Mouse (Mus musculus) heart, embryonic 16.5 days (tissue): ENCODE results near the gene Atg13. TPM values are rescaled to one million over a fixed set of nuclear protein-coding genes. Genes with fewer than 3 reads are reported as not detected.
A peak's percentile ranks its signal among the peaks of the same experiment; 100 is the strongest.
"Not testable (repeated sequence)": the region's sequence is repeated elsewhere in the genome, so short reads cannot be mapped to it uniquely, and the experiment has no call there.

Experiments
- ATAC-seq: fragments of 200-750 bp; cut with Nextera tagmentation; replicated peaks from 2 replicates; pipeline ENCODE4 v1.8.0; 2017; ENCODE audit warnings: moderate number of reproducible peaks; ENCODE audit not compliant: insufficient read depth, low FRiP score; ENCODE audit errors: extremely low read depth
- H3K27ac ChIP-seq: fragments of 300-500 bp; sonication (generic); 2 replicates; pipeline ENCODE4 v1.5.1; 2014; ENCODE audit warnings: mild to moderate bottlenecking, low read length, control low read depth, moderate library complexity
- H3K27me3 ChIP-seq: fragments of 300-500 bp; sonication (generic); 2 replicates; pipeline ENCODE4 v1.6.1; 2014; ENCODE audit warnings: low read length, mixed read lengths; ENCODE audit not compliant: control insufficient read depth, insufficient read depth
- H3K36me3 ChIP-seq: fragments of 300-500 bp; sonication (generic); 2 replicates; pipeline ENCODE4 v1.6.1; 2014; ENCODE audit not compliant: control insufficient read depth, insufficient read depth
- H3K4me1 ChIP-seq: fragments of 300-500 bp; sonication (generic); 2 replicates; pipeline ENCODE4 v1.6.1; 2014; ENCODE audit warnings: low read length, mixed read lengths; ENCODE audit not compliant: control insufficient read depth, insufficient read depth
- H3K4me2 ChIP-seq: fragments of 300-500 bp; sonication (generic); 2 replicates; pipeline ENCODE4 v1.6.1; 2014; ENCODE audit warnings: low read depth, mild to moderate bottlenecking, control low read depth, low read length
- H3K4me3 ChIP-seq: fragments of 300-500 bp; sonication (generic); 2 replicates; pipeline ENCODE4 v1.5.1; 2014; ENCODE audit warnings: mild to moderate bottlenecking, control low read depth, low read length
- H3K9ac ChIP-seq: fragments of 300-500 bp; sonication (generic); 2 replicates; pipeline ENCODE4 v1.6.1; 2014; ENCODE audit warnings: low read length, control low read depth
- H3K9me3 ChIP-seq: fragments of 300-500 bp; sonication (generic); replicated peaks from 2 replicates; pipeline ENCODE4 v1.6.1; 2016; ENCODE audit warnings: low read length; ENCODE audit not compliant: control insufficient read depth
- WGBS: fragments of 180-500 bp; shearing (Covaris S2); extraction: QIAGEN DNeasy Blood & Tissue Kit; methylation state at CpG from one replicate; pipeline ENCODE4 v1.1.7; 2014; 5-methylcytosine and 5-hydroxymethylcytosine counted together
- polyA plus RNA-seq: library from polyadenylated mRNA; unstranded; fragments of >200 nt; fragmentation: Nextera tagmentation; extraction: Ambion mirVana; gene quantifications from 2 replicates; pipeline ENCODE4 v1.2.1, GENCODE M21; 2015

The Atg13 gene
- polyA plus RNA-seq, 1 experiment from 2014 or later: 26.0 TPM

DNA sequence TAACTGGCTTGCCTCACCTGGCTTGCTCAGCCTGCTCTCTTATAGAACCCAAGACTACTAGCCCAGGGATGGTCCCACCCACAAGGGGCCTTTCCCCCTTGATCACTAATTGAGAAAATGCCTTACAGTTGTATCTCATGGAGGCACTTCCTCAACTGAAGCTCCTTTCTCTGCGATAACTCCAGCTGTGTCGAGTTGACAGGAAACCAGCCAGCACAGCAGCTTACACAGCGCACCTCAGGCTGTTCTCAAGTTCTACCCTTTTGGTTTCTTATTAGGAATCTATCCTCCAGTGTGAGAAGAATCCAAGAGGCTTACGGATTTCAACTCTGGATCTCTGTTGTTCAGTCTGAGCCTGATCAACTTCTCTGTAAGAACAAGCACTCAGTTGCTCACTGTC is 15.1 kb upstream of the Atg13 start:
- H3K4me1 ChIP-seq, H3K4me3 ChIP-seq, H3K27ac ChIP-seq, H3K9me3 ChIP-seq, ATAC-seq, H3K4me2 ChIP-seq, H3K36me3 ChIP-seq, H3K27me3 ChIP-seq, H3K9ac ChIP-seq: not testable (repeated sequence)
- WGBS: 42% methylated on average over 4 of the region's 4 CpGs

DNA sequence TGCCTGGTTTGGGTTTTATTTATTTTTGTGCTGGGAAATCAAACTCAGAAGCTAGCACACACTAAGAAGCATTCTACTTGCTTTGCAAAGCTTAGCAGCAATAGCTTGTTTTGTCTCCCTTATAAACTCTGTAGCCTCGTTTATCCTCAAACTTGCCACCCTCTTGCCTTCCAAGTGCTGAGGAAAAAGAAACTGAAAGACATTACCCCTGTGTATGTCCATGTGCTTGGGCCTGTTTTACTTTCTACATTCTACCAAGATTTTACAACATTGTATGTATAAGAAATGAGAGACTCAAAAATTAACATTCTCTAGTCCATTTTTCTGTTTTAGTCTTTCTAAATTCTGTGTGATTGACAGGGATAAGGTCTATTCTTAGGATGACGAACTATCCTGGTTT is 14.3 kb upstream of the Atg13 start:
- Histone ChIP-seq H3K4me1 (no peaks in the 10 kb centered on the region), H3K27me3 (no peaks in the 10 kb centered on the region), H3K4me2 (no peak overlapping the region), H3K9me3 (no peaks in the 10 kb centered on the region), H3K4me3 (no peak overlapping the region), H3K36me3 (no peaks in the 10 kb centered on the region), H3K9ac (no peak overlapping the region), H3K27ac (no peak overlapping the region; the same call in 1 of the 2 replicates)
- ATAC-seq: no peak
- WGBS: 44% methylated on average over 2 of the region's 2 CpGs

DNA sequence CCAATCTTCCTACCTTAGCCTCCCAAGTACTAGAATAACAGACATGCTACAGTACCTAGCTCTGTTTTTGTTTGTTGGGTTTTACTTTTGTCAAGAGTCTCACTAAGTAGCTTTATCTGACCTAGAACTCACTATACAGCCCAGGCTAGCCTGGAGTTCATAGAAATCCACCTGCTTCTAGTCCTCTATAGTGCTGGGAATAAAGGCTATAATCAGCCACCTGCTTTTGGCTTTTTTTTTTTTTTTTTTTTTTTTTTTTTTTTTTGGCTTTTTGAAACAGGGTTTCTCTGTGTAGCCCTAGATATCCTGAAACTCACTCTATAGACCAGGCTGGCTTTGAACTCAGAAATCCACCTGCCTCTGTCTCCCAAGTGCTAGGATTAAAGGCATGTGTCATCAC is 13.6 kb upstream of the Atg13 start:
- Histone ChIP-seq H3K4me1 (no peaks in the 10 kb centered on the region), H3K9me3 (no peaks in the 10 kb centered on the region), H3K27me3 (no peaks in the 10 kb centered on the region), H3K4me2 (no peak overlapping the region), H3K4me3 (no peak overlapping the region), H3K9ac (no peak overlapping the region), H3K27ac (no peak overlapping the region), H3K36me3 (no peaks in the 10 kb centered on the region)
- no peak for ATAC-seq

- Histone ChIP-seq H3K9me3 (no peaks in the 10 kb centered on the region), H3K27ac (no peak overlapping the region), H3K4me3 (no peak overlapping the region), H3K4me2 (no peak overlapping the region), H3K9ac (no peak overlapping the region), H3K36me3 (peaks cover 3% of the 10 kb centered on the region; the same call in 1 of the 2 replicates), H3K27me3 (no peaks in the 10 kb centered on the region), H3K4me1 (no peaks in the 10 kb centered on the region)
- ATAC-seq: no peak
- 58% methylated on average over 4 of the region's 4 CpGs for WGBS
Measured at GRCm38 (mm10) chr2:91723382-91723781, 13.0 kb upstream of the Atg13 start.

DNA sequence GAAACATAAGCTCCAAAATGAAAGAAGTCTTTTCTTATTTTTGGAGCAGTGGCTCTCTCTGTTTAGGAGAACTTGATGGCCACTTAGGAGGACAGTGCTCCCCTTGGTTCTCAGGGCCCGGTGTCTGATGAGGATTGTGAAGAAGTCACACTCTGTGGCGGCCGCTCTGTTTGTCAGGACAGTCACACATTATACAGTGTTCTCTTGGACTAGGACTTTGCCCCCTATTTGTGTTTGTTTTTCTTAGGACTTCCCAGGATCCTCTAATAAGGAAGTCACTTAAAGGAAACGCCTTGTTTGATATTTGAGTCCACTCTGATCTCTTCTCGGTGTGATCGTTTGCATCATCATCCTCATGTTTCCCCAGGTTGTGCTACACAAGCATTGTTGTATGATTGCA is 7.9 kb upstream of the Atg13 start:
- Histone ChIP-seq H3K4me3 (no peak overlapping the region), H3K9ac (no peak overlapping the region), H3K27ac (no peak overlapping the region), H3K27me3 (no peaks in the 10 kb centered on the region), H3K36me3 (peaks cover 9% of the 10 kb centered on the region; the same call in 1 of the 2 replicates), H3K9me3 (no peaks in the 10 kb centered on the region), H3K4me2 (no peak overlapping the region), H3K4me1 (no peaks in the 10 kb centered on the region)
- whole genome bisulfite sequencing: 80% methylated on average over 6 of the region's 6 CpGs
- no peak for ATAC-seq

- Histone ChIP-seq H3K27me3 (no peaks in the 10 kb centered on the region), H3K4me2 (no peak overlapping the region), H3K4me3 (no peak overlapping the region), H3K9me3 (no peaks in the 10 kb centered on the region), H3K4me1 (peaks cover 8% of the 10 kb centered on the region; the same call in 1 of the 2 replicates), H3K27ac (no peak overlapping the region), H3K9ac (no peak overlapping the region), H3K36me3 (peaks cover 9% of the 10 kb centered on the region; the same call in 1 of the 2 replicates)
- no peak for ATAC-seq
- WGBS: 88% methylated on average over 1 of the region's 1 CpGs
Measured at GRCm38 (mm10) chr2:91714921-91715320, 4.5 kb upstream of the Atg13 start.

DNA sequence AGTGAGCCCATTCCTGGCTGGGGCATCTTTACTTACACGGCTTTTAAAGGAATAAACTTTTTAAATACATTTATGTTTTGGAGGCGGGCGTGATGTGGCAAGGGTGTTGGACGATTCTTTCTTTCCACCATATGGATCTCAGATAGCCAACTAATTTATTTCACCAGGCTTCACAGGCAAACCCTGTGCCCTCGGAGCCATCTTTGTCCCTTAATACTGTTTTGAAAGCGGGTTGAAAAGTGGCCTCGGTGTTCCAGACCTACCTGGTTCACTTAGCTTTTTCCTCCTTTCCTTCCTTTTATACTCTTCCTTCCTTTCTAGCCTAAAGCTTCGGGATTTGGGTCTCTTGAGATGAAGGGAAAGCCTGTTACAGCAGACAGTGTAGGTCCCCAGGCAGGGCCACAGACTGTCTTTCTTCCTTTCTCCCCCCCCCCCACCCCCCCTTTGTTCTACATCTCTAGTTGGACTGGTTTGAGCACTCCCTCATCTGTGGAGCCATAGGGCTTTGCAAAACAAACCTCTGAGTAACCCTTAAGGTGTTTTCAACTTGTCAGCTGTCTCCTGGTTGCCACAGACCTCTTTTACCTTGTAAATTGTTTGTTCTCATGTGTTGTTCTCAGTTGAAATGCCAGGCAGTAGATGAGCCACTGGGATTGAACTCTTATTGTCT is 1.0 kb upstream of the Atg13 start:
- Histone ChIP-seq H3K27me3 (no peaks in the 10 kb centered on the region), H3K9ac (peak overlapping the region; percentile 90), H3K4me1 (peaks cover 14% of the 10 kb centered on the region), H3K9me3 (no peaks in the 10 kb centered on the region), H3K4me2 (peak overlapping the region; percentile 93), H3K4me3 (peak overlapping the region; percentile 98), H3K27ac (peak overlapping the region; percentile 77), H3K36me3 (peaks cover 6% of the 10 kb centered on the region; the same call in 1 of the 2 replicates)
- ATAC-seq: no peak
- WGBS: 3% methylated on average over 8 of the region's 8 CpGs

DNA sequence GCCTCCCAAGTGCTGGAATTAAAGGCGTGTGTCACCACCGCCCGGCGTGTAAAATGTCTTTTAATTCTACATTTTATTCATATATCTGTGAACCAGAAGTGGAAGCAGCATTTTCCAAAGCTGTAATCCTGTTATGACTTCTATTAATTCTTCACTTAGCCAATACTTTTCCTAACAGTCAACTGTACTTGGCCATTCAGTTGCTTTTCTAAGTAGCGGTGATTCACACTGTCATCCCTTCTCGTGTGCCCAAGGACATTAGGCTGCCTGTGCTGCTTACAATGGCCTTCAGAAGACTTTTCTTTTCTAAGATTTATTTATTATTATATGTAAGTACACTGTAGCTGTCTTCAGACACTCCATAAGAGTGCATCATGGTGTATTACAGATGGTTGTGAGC is 2.0 kb downstream of the Atg13 start:
- H3K27me3 ChIP-seq: no peaks in the 10 kb centered on the region
- no peak for ATAC-seq
- H3K36me3 ChIP-seq: no peaks in the 10 kb centered on the region
- 92% methylated on average over 6 of the region's 6 CpGs for WGBS
- H3K4me3 ChIP-seq: no peak overlapping the region
- no peak overlapping the region for H3K27ac ChIP-seq
- H3K4me2 ChIP-seq: no peak overlapping the region
- no peak overlapping the region for H3K9ac ChIP-seq
- peaks cover 14% of the 10 kb centered on the region for H3K4me1 ChIP-seq
- no peaks in the 10 kb centered on the region for H3K9me3 ChIP-seq

- Histone ChIP-seq H3K9me3 (no peaks in the 10 kb centered on the region), H3K4me1 (peaks cover 9% of the 10 kb centered on the region), H3K27me3 (no peaks in the 10 kb centered on the region), H3K4me3 (no peak overlapping the region), H3K9ac (no peak overlapping the region), H3K27ac (no peak overlapping the region), H3K36me3 (no peaks in the 10 kb centered on the region), H3K4me2 (no peak overlapping the region)
- ATAC-seq: no peak
Measured at GRCm38 (mm10) chr2:91706456-91706855, 3.9 kb downstream of the Atg13 start.
